Mouse (Mus musculus) liver, postnatal 0 days (tissue): ENCODE measurements at regions not wholly inside any gene's neighbourhood (a gene's known extent, or its start where the extent isn't known, plus 50 kb on each side); places are given as distances from the start of the nearest gene placed in this dataset.

ENCODE experiments used
- CTCF ChIP-seq: sonication (generic); IDR thresholded peaks from 2 replicates; pipeline ENCODE4 v1.5.1; 2016; ENCODE audit warnings: antibody characterized with exemption, low read depth
- EP300 ChIP-seq: IDR thresholded peaks from 2 replicates; pipeline ENCODE4 v1.6.1; 2016; ENCODE audit warnings: antibody characterized with exemption, low read depth, mild to moderate bottlenecking

GRCm38 (mm10) chr1:71904376-71904948 is 251.5 kb upstream of the Fn1 start:
- TF ChIP-seq CTCF (no peak), EP300 (no peak)
